Mouse (Mus musculus) hindbrain, embryonic 16.5 days (tissue): ENCODE measurements around the gene Gm14443. TPM values are rescaled to one million over a fixed set of nuclear protein-coding genes. Genes with fewer than 3 reads are reported as not detected.
"Not testable (repeated sequence)": the region's sequence is repeated elsewhere in the genome, so short reads cannot be mapped to it uniquely, and the experiment has no call there.

ENCODE experiments used
- ATAC-seq: fragments of 200-750 bp; cut with Nextera tagmentation; 2 replicates; pipeline ENCODE4 v1.8.0; 2017; ENCODE audit warnings: moderate TSS enrichment, moderate library complexity
- H3K27ac ChIP-seq: fragments of 300-500 bp; sonication (generic); 2 replicates; pipeline ENCODE4 v1.5.1; 2014; ENCODE audit warnings: low read depth, mild to moderate bottlenecking, control low read depth, low read length, moderate library complexity
- H3K27me3 ChIP-seq: fragments of 300-500 bp; sonication (generic); replicated peaks from 2 replicates; pipeline ENCODE4 v1.6.1; 2014; ENCODE audit warnings: low read length; ENCODE audit not compliant: control insufficient read depth, insufficient read depth
- H3K36me3 ChIP-seq: fragments of 300-500 bp; sonication (generic); 2 replicates; pipeline ENCODE4 v1.6.1; 2014; ENCODE audit warnings: mild to moderate bottlenecking, low read length, moderate library complexity, mixed read lengths; ENCODE audit not compliant: control insufficient read depth, insufficient read depth
- H3K4me1 ChIP-seq: fragments of 300-500 bp; sonication (generic); 2 replicates; pipeline ENCODE4 v1.6.1; 2014; ENCODE audit warnings: low read depth, low read length; ENCODE audit not compliant: control insufficient read depth, insufficient read depth
- H3K4me2 ChIP-seq: fragments of 300-500 bp; sonication (generic); 2 replicates; pipeline ENCODE4 v1.6.1; 2014; ENCODE audit warnings: mild to moderate bottlenecking, low read length, control low read depth, moderate library complexity
- H3K4me3 ChIP-seq: fragments of 300-500 bp; sonication (generic); 2 replicates; pipeline ENCODE4 v1.5.1; 2014; ENCODE audit warnings: mild to moderate bottlenecking, low read length, control low read depth, moderate library complexity
- H3K9ac ChIP-seq: fragments of 300-500 bp; sonication (generic); 2 replicates; pipeline ENCODE4 v1.6.1; 2014; ENCODE audit warnings: low read depth, mild to moderate bottlenecking, control low read depth, low read length, moderate library complexity
- H3K9me3 ChIP-seq: fragments of 300-500 bp; sonication (generic); 2 replicates; pipeline ENCODE4 v1.6.1; 2014; ENCODE audit warnings: mild to moderate bottlenecking, low read length, moderate library complexity; ENCODE audit not compliant: control insufficient read depth
- WGBS: fragments of 180-500 bp; shearing (Covaris S2); extraction: QIAGEN DNeasy Blood & Tissue Kit; methylation state at CpG from one replicate; pipeline ENCODE4 v1.1.7; 2014; 5-methylcytosine and 5-hydroxymethylcytosine counted together
- polyA plus RNA-seq: library from polyadenylated mRNA; unstranded; fragments of >200 nt; fragmentation: Nextera tagmentation; extraction: Ambion mirVana; gene quantifications from 2 replicates; pipeline ENCODE4 v1.2.1, GENCODE M21; 2015

Gm14443 gene
- polyA plus RNA-seq, 1 experiment from 2014 or later = 1.1 TPM

DNA sequence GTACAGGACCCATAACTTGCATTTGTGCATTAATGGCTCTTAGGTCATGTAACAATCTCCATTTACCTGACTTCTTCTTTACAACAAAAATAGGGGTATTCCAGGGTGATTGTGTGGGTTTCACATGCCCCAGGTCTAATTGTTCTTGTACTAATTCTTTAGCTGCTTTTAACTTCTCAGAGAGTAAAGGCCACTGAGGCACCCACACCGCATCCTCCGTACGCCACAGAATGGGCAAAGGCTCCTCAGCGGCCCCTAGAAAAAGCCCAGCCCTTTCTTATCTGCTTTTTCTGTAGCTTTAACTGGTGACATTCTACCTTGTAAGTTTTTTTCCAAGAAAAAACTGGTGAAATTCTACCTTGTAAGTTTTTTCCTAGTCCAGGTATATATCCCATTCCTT, 14.2 kb downstream of the Gm14443 start:
- H3K9ac ChIP-seq, ATAC-seq, H3K27me3 ChIP-seq, H3K4me2 ChIP-seq, H3K4me1 ChIP-seq, H3K36me3 ChIP-seq, H3K4me3 ChIP-seq, H3K9me3 ChIP-seq, H3K27ac ChIP-seq: not testable (repeated sequence)
- 94% methylated on average over 4 of the region's 4 CpGs for WGBS

DNA sequence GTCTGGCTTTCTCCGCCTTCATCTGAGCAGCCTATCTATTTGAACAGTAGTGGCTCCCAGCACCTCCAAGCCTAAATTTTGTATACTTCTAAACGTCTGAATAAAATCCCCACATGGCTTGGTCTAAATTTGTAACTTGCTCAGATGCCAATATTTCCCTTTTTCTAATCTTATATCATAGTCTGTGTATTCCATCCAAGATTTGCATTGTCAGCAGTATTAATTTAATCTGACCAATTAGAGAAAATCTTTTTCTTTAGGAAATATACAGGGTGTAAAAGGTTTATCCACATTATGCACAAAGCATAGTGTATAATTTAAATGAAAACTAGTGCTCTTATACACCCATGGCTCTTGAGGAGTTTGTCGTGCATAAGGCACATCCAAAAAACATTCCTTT, 17.0 kb downstream of the Gm14443 start:
- no peak for ATAC-seq
- H3K4me2 ChIP-seq = no peak overlapping the region
- 81% methylated on average over 3 of the region's 3 CpGs for WGBS

DNA sequence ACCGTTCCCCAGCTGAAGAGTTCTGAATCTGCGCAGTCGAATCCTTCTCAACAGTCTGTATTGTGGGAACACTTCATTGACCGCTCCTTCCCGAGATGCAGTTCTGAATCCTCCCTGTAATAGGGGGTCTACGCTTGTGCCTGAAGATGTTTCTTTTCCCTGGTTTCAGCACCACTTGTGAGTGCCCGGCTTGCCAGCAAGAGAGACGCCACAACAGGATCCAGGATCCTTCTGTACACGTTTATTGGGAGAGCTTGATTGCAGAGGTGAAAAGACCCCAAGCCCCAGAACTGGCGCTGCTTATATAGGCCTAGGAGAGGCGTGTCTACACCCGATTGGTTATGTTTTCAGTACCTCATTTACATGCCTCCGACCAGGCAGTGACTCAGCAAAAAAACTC, 19.0 kb downstream of the Gm14443 start:
- Histone ChIP-seq H3K27me3 (no peaks in the 10 kb centered on the region), H3K36me3 (no peaks in the 10 kb centered on the region), H3K27ac (no peak overlapping the region), H3K9ac (no peak overlapping the region), H3K9me3 (no peaks in the 10 kb centered on the region; the same call in none of the 2 replicates), H3K4me3 (no peak overlapping the region), H3K4me1 (no peaks in the 10 kb centered on the region), H3K4me2 (no peak overlapping the region)
- no peak for ATAC-seq
- 93% methylated on average over 13 of the region's 13 CpGs for WGBS

More for the DNA sequence above, 17.0 kb downstream of the Gm14443 start:
- Histone ChIP-seq H3K27me3 (no peaks in the 10 kb centered on the region), H3K9me3 (no peaks in the 10 kb centered on the region; the same call in none of the 2 replicates), H3K27ac (no peak overlapping the region), H3K9ac (no peak overlapping the region), H3K4me1 (no peaks in the 10 kb centered on the region), H3K4me3 (no peak overlapping the region), H3K36me3 (no peaks in the 10 kb centered on the region)

DNA sequence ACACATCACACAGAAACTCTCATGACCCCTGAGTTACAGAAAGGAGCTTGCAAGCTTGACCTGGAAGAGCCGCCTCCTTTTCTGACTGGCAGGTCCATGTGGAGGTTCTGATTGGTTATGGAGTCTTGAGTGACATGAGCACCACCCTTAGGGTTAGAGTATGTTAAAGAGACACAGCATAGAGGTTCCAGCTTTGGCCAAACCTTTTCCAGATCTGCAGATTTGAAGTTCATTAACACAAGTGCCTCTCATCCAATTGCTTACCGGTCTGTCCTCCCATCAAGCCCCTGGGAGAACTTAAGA, 33.7 kb downstream of the Gm14443 start, which contains the start of gene Gm14399:
Gene Gm14399, minus strand, starts transcription at position 20 of the 303 bp plus-strand sequence.
- not testable (repeated sequence) for H3K27me3 ChIP-seq, H3K4me1 ChIP-seq, H3K9me3 ChIP-seq, H3K36me3 ChIP-seq, ATAC-seq, H3K27ac ChIP-seq
- H3K4me3 ChIP-seq = peak within 1 kb of the TSS; percentile 40
- H3K9ac ChIP-seq = peak within 1 kb of the TSS; percentile 56
- 17% methylated on average over 1 of the region's 2 CpGs for WGBS
- peak within 1 kb of the TSS; percentile 31 for H3K4me2 ChIP-seq

DNA sequence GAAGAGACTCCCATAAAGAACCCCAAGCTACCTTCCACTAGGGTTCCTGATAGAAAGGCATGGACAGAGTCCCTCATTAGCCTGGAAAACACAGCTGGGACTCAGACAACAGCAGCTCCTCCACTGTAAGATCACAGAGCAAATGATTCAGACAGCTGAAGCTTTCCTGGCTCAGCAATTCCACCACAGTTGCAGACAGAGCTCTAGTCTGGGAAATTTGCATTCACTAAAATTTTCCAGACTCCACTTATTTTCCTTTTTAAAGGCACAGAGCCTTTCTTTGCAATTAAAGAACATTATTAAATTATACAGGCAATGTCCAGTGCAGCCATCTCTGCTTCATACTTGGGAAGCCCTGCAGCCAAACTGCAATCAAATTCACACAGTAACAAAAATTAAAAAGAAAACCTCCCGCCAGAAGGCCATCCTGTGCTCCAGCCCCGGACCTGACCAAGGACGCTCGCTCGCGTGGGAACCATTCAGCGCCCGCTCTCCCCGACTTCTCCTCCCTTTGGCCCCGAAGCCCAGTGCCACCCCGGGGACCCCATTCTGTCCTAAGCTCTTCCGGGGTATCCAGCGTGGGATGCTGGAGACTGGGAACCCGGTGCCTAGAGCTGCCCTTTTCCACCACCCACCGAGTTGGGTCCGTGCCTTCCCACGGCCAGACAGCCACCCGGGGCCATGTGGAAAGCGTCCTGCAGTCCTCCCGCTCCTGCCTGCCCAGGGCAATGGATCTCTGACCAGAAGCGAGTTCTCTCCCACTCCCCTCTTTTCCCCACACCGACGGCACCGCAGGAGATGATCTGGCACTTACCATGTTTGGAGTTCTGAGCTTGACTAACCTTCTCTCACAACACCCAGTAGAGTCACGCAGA, 34.3 kb downstream of the Gm14443 start:
- H3K9ac ChIP-seq = peak overlapping the region; percentile 56
- H3K4me1 ChIP-seq, ATAC-seq, H3K27ac ChIP-seq, H3K36me3 ChIP-seq, H3K27me3 ChIP-seq, H3K9me3 ChIP-seq: not testable (repeated sequence)
- peak overlapping the region; percentile 31 for H3K4me2 ChIP-seq
- WGBS = 4% methylated on average over 20 of the region's 25 CpGs
- H3K4me3 ChIP-seq = peak overlapping the region; percentile 40

DNA sequence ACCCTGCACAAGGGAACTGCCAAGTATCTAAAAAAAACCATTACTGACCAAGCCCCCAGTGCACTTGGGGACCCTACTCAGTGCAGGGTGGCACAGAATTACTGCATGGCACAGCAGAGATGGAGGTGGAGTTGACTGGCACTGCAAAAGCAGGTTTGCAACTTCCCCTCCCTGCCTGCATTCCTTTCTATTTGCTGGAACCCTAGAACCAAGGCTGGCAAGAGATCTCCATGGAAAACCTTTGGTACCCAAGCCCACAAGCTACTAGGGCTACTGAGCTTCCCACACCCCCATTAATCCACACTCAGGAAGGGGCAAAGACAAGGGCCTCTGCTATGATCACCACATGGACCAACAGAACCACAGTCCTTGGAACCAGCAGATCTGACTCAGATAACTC, 35.0 kb downstream of the Gm14443 start:
- H3K4me1 ChIP-seq, ATAC-seq, H3K4me3 ChIP-seq, H3K27me3 ChIP-seq, H3K27ac ChIP-seq, H3K9me3 ChIP-seq, H3K9ac ChIP-seq, H3K4me2 ChIP-seq, H3K36me3 ChIP-seq: not testable (repeated sequence)

Other genes starting within 250 kb of the Gm14443 start
- gene Gm14444, start 165.6 kb downstream of the Gm14443 start, polyA plus RNA-seq = 0.13 TPM in 1 of 2 replicates, not detected in the other
- 0.62 TPM in 1 of 2 replicates, not detected in the other for gene Gm14393, start 108.1 kb downstream of the Gm14443 start, polyA plus RNA-seq
- gene Gm14399, start 33.9 kb downstream of the Gm14443 start, polyA plus RNA-seq = 4.7 and 5.3 TPM in 2 replicates
- gene Gm14391, start 31.0 kb upstream of the Gm14443 start, polyA plus RNA-seq = 10.8 and 11.9 TPM in 2 replicates
- gene Gm14440, start 99.3 kb upstream of the Gm14443 start, polyA plus RNA-seq = not detected in 2 replicates
- gene Gm4631, start 162.3 kb upstream of the Gm14443 start, polyA plus RNA-seq = 17.6 and 18.0 TPM in 2 replicates
- 3.4 and 4.9 TPM in 2 replicates for gene Zfp968, start 196.6 kb upstream of the Gm14443 start, polyA plus RNA-seq